ENCODE assay signal across 18 mouse cellular contexts in genomic region chr9:96859027-96859426, GRCm38 (mm10).
"Had no signal": no experiment of that assay in that cellular context is flagged by ENCODE, and none has a peak within 500 bp of the region (broad histone marks: within the 10 kb centered on the region; RNA-seq: fewer than 3 reads in every experiment).

No protein-coding gene starts in this region.

- H3K27me3 ChIP-seq: limb, embryonic 13.5 days; liver, embryonic 12.5 days; liver, embryonic 15.5 days; lung, embryonic 15.5 days; midbrain, embryonic 12.5 days; midbrain, embryonic 15.5 days; neural tube, embryonic 12.5 days; neural tube, embryonic 15.5 days had no signal

- H3K4me2 ChIP-seq: limb, embryonic 13.5 days; liver, embryonic 12.5 days; liver, embryonic 15.5 days; lung, embryonic 15.5 days; midbrain, embryonic 12.5 days; midbrain, embryonic 15.5 days; neural tube, embryonic 12.5 days; neural tube, embryonic 15.5 days had no signal

- ATAC-seq: liver, embryonic 12.5 days; midbrain, embryonic 15.5 days had no signal

- H3K27ac ChIP-seq: limb, embryonic 13.5 days; liver, embryonic 12.5 days; liver, embryonic 15.5 days; lung, embryonic 15.5 days; midbrain, embryonic 12.5 days; midbrain, embryonic 15.5 days; neural tube, embryonic 12.5 days; neural tube, embryonic 15.5 days had no signal

- H3K4me1 ChIP-seq: liver, embryonic 12.5 days; liver, embryonic 15.5 days; lung, embryonic 15.5 days; neural tube, embryonic 12.5 days had no signal

- H3K9ac ChIP-seq: limb, embryonic 13.5 days; liver, embryonic 12.5 days; liver, embryonic 15.5 days; lung, embryonic 15.5 days; midbrain, embryonic 12.5 days; midbrain, embryonic 15.5 days; neural tube, embryonic 12.5 days; neural tube, embryonic 15.5 days had no signal

- H3K9me3 ChIP-seq: limb, embryonic 13.5 days; liver, embryonic 12.5 days; liver, embryonic 15.5 days; lung, embryonic 15.5 days; megakaryocyte, embryonic 14.5 days; midbrain, embryonic 12.5 days; midbrain, embryonic 15.5 days; neural tube, embryonic 12.5 days; neural tube, embryonic 15.5 days had no signal

- DNase-seq: kidney, adult 9 months; kidney, postnatal 14 days; kidney, postnatal 4 days; liver; lung, adult 18-20 months; lung, postnatal 10 days; lung, postnatal 36 days; thymus, adult 18-20 months; thymus, postnatal 36 days had no signal

- H3K4me3 ChIP-seq: limb, embryonic 13.5 days; liver, embryonic 12.5 days; liver, embryonic 15.5 days; lung, embryonic 15.5 days; megakaryocyte, embryonic 14.5 days; midbrain, embryonic 12.5 days; midbrain, embryonic 15.5 days; neural tube, embryonic 12.5 days; neural tube, embryonic 15.5 days had no signal

- H3K36me3 ChIP-seq: limb, embryonic 13.5 days; liver, embryonic 12.5 days; liver, embryonic 15.5 days; lung, embryonic 15.5 days; midbrain, embryonic 12.5 days; midbrain, embryonic 15.5 days; neural tube, embryonic 12.5 days; neural tube, embryonic 15.5 days had no signal
